Mouse (Mus musculus) layer of hippocampus, adult 2 months (tissue): ENCODE measurements around the gene Smco4. TPM values are rescaled to one million over a fixed set of nuclear protein-coding genes. Genes with fewer than 3 reads are reported as not detected.
"Not testable (repeated sequence)": the region's sequence is repeated elsewhere in the genome, so short reads cannot be mapped to it uniquely, and the experiment has no call there.

Experiments
- DNase-seq, 2 experiments: peaks; one replicate each; pipeline ENCODE4 v3.0.0; 2022; ENCODE audit warnings: low spot score in 2 of 2
- H3K27ac ChIP-seq: fragments of 200-600 bp; 2 replicates; pipeline ENCODE4 v1.8.1; 2022
- H3K4me3 ChIP-seq: fragments of 200-600 bp; 2 replicates; pipeline ENCODE4 v1.8.1; 2022; ENCODE audit warnings: mild to moderate bottlenecking
- CTCF ChIP-seq: fragments of 200-600 bp; conservative IDR thresholded peaks from 2 replicates; pipeline ENCODE4 v1.8.1; 2022; ENCODE audit warnings: antibody characterized with exemption, mild to moderate bottlenecking, moderate library complexity
- total RNA-seq, 2 experiments: library from RNA; stranded (reverse); gene quantifications; 2 replicates each; pipeline ENCODE4 v1.2.3; 2021

Gene Smco4
- total RNA-seq, 2 experiments from 2014 or later: 6.6 to 8.6 TPM

- peak; percentile 53 for TF ChIP-seq CTCF
- H3K27ac ChIP-seq, H3K4me3 ChIP-seq, DNase-seq: not testable (repeated sequence)
Observed at GRCm38 (mm10) chr9:15495281-15495680, 2.0 kb downstream of the Smco4 start.

GRCm38 (mm10) chr9:15495921-15496577, 2.8 kb downstream of the Smco4 start:
- no peak for TF ChIP-seq CTCF
- no peak overlapping the region for H3K4me3 ChIP-seq
- DNase-seq: no peak
- H3K27ac ChIP-seq: no peak overlapping the region

- no peak for TF ChIP-seq CTCF
- DNase-seq: no peak
- Histone ChIP-seq H3K27ac (no peak overlapping the region), H3K4me3 (no peak overlapping the region)
Observed at GRCm38 (mm10) chr9:15500025-15500424, 6.8 kb downstream of the Smco4 start.

- Histone ChIP-seq H3K27ac (no peak overlapping the region), H3K4me3 (no peak overlapping the region)
- DNase-seq: no peak
- no peak for TF ChIP-seq CTCF
Observed at GRCm38 (mm10) chr9:15501319-15502256, 8.4 kb downstream of the Smco4 start.

DNA sequence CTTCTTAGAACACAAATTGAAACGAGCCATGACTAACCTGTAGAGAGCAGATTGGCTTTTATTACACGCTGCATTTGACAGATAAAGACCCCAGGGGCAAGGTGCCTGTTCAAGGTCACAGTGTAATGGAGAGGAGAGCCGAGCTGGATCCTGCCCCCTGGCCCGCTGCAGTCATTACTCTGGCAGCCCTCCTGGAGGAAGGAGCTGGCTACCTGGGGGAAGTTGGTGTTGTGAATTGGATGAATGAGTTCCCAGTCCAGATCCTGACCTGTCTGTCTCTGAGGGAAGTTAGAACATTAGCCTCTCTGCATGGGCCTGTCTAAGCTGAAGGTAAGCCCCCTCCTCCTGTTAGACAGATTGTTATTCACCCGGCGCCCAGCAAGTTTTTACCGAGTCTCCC, 9.2 kb downstream of the Smco4 start:
- no peak for TF ChIP-seq CTCF

GRCm38 (mm10) chr9:15503307-15503706, 10.1 kb downstream of the Smco4 start:
- Histone ChIP-seq H3K4me3 (no peak overlapping the region), H3K27ac (no peak overlapping the region)
- TF ChIP-seq CTCF: no peak

More for the DNA sequence above, 9.2 kb downstream of the Smco4 start:
- Histone ChIP-seq H3K27ac (no peak overlapping the region), H3K4me3 (no peak overlapping the region)
- DNase-seq: no peak

GRCm38 (mm10) chr9:15503827-15504226, 10.6 kb downstream of the Smco4 start:
- no peak overlapping the region for H3K27ac ChIP-seq
- no peak for TF ChIP-seq CTCF
- DNase-seq: no peak
- H3K4me3 ChIP-seq: no peak overlapping the region

More at GRCm38 (mm10) chr9:15503307-15503706, 10.1 kb downstream of the Smco4 start:
- DNase-seq: no peak

DNA sequence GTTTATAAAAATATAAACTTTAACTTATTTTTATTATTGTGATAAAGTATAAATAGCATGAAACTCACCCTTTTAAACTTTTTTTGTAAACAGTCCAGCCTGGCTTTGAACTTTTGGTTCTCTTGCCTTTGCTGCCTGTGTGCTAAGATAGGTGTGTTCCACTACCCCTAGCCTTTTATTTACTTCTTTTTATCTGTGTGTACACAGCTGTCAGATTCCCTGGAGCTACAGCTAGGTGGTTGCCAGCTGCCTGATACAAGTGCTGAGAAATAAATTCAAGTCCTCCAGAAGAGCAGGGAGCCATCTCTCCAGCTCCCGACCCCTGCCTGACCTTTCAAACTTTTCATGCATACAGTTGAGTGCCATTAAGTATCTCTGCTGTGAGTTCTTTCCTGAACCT, 12.1 kb downstream of the Smco4 start:
- Histone ChIP-seq H3K27ac (no peak overlapping the region), H3K4me3 (no peak overlapping the region)
- no peak for DNase-seq
- no peak for TF ChIP-seq CTCF

DNA sequence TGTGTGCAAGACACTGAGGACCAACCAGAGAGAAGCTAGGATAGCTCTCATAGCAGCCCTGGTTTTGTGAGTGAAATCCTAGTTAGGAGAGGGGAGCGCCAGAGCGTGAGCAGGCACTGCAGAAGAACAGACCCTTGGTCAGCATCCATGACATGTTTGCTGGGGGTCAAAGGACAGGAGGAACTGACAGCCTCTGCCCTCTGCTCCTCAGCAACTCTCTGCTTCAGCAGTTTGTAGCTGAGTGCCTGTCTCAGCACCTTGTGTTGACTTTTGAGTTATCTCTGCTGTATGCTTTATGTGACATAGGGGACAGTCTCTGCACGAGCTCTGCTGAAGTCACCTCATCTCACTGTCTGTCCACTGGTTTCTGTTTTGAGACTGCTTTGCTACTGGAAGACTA, 13.6 kb downstream of the Smco4 start:
- no peak for TF ChIP-seq CTCF
- no peak for DNase-seq
- Histone ChIP-seq H3K27ac (peak overlapping the region; percentile 77), H3K4me3 (no peak overlapping the region)

GRCm38 (mm10) chr9:15507431-15507875, 14.2 kb downstream of the Smco4 start:
- no peak for TF ChIP-seq CTCF
- Histone ChIP-seq H3K4me3 (no peak overlapping the region), H3K27ac (peak overlapping the region; percentile 77)
- no peak for DNase-seq

DNA sequence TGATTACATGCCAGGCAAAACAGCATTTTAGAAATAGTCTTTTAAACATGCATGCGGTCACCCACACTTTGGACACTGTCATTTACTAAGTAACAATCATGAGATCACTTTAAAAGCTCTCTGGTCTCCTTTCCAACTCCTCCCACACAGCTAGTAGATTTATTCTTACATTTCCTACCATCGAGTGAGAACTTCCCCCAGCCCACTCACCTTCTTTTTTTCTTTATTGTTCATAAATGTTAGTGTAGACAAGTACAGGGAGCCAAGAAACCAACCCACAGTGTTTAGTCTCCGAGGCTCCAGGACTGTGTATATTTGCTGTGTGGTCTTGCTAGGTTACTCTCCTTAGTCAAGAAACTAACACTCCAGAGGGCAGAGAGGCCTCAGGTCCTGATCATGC, 16.1 kb downstream of the Smco4 start:
- no peak for DNase-seq
- no peak overlapping the region for H3K4me3 ChIP-seq
- H3K27ac ChIP-seq: no peak overlapping the region
- no peak for TF ChIP-seq CTCF

GRCm38 (mm10) chr9:15510557-15511310, 17.5 kb downstream of the Smco4 start:
- Histone ChIP-seq H3K4me3 (no peak overlapping the region), H3K27ac (no peak overlapping the region)
- TF ChIP-seq CTCF: peak; percentile 20; the same call in 1 of the 2 replicates
- DNase-seq: no peak

- H3K4me3 ChIP-seq: no peak overlapping the region
- DNase-seq: no peak
- H3K27ac ChIP-seq: no peak overlapping the region
- TF ChIP-seq CTCF: no peak
Observed at GRCm38 (mm10) chr9:15512918-15513317, 19.7 kb downstream of the Smco4 start.
